ENCODE assay signal across 9 mouse cellular contexts in the genomic region with DNA sequence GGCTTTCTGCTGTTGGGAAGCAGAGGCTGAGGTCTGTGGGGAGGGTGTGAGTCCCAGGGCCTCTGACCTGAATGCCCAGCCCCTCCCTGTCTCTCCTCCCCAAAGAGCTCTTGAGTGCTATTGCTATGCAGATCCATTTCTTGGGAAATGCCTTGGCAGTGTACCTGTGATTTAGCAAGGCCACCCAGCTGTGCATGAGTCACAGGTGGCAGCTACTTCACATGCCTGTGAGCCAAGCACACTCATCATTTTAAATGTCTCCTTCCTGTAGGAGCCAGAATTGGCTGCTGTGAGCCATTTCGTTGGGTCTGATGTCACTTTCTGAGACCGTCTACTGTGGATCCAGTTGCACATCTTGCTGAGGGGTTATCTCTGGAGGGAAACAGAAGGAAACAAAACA.
A peak's percentile ranks its signal among the peaks of the same experiment; 100 is the strongest.
DNase-seq lines count a peak whose midpoint lies in the region; ATAC-seq and TF ChIP-seq lines count a peak whose summit lies in the region.
"Had no signal": no experiment of that assay in that cellular context is flagged by ENCODE, and none has a peak within 500 bp of the region (broad histone marks: within the 10 kb centered on the region; RNA-seq: fewer than 3 reads in every experiment).

No protein-coding gene starts in this region.

- no peak for TF ChIP-seq EP300 in stomach, postnatal 0 days (optimal IDR thresholded peaks at IDR 0.05)

- H3K36me3 ChIP-seq in stomach, postnatal 0 days (ENCODE audit: control insufficient read depth, insufficient read depth, low read length), result no peaks in the 10 kb centered on the region
- H3K36me3 ChIP-seq in hindbrain, postnatal 0 days (ENCODE audit: insufficient read depth, low read length), result no peaks in the 10 kb centered on the region
- H3K36me3 ChIP-seq: embryonic facial prominence, embryonic 12.5 days had no signal

- H3K4me3 ChIP-seq in stomach, postnatal 0 days (ENCODE audit: low read depth, low read length), result no peak overlapping the region
- H3K4me3 ChIP-seq in hindbrain, postnatal 0 days (ENCODE audit: low read length), result no peak overlapping the region
- H3K4me3 ChIP-seq: embryonic facial prominence, embryonic 12.5 days had no signal

- no peak for TF ChIP-seq CTCF in stomach, postnatal 0 days (IDR thresholded peaks at IDR 0.05; ENCODE audit: low read depth)
- TF ChIP-seq CTCF in hindbrain, postnatal 0 days (IDR thresholded peaks at IDR 0.05; ENCODE audit: low read depth), result no peak

- H3K27me3 ChIP-seq in stomach, postnatal 0 days (ENCODE audit: control insufficient read depth, insufficient read depth, low read length), result no peaks in the 10 kb centered on the region
- H3K27me3 ChIP-seq in hindbrain, postnatal 0 days (ENCODE audit: insufficient read depth, low read length), result no peaks in the 10 kb centered on the region
- H3K27me3 ChIP-seq: embryonic facial prominence, embryonic 12.5 days had no signal

- no peak overlapping the region for H3K9ac ChIP-seq in stomach, postnatal 0 days (ENCODE audit: low read length)
- no peak overlapping the region for H3K9ac ChIP-seq in hindbrain, postnatal 0 days (replicated peaks; ENCODE audit: low read length)
- H3K9ac ChIP-seq: embryonic facial prominence, embryonic 12.5 days; hindbrain, embryonic 14.5 days had no signal

- DNase-seq in right cerebral cortex, adult 2 months (ENCODE audit: low spot score in 2 of 2), result peak; percentile 46 to 56
- DNase-seq in right cerebral cortex, postnatal 4 days, result no peak
- peak; percentile 37 for DNase-seq in adrenal gland, postnatal 25 days
- DNase-seq in heart, postnatal 36 days, result peak; percentile 41 to 49
- peak; percentile 50 for DNase-seq in stomach, postnatal 0 days (ENCODE audit: low spot score)
- no peak for DNase-seq in hindbrain, postnatal 0 days (ENCODE audit: low spot score)
- DNase-seq in cerebellum, postnatal 36 days, result no peak

- 26% methylated on average over 2 of the region's 2 CpGs for WGBS in stomach, postnatal 0 days
- 40% methylated on average over 2 of the region's 2 CpGs for WGBS in hindbrain, postnatal 0 days

- no peak overlapping the region for H3K27ac ChIP-seq in stomach, postnatal 0 days (replicated peaks)
- no peak overlapping the region for H3K27ac ChIP-seq in hindbrain, postnatal 0 days
- H3K27ac ChIP-seq: embryonic facial prominence, embryonic 12.5 days; hindbrain, embryonic 14.5 days had no signal

- peak; percentile 88 for ATAC-seq in stomach, postnatal 0 days (ENCODE audit: low FRiP score, low TSS enrichment)
- ATAC-seq in hindbrain, postnatal 0 days, result no peak

- H3K9me3 ChIP-seq in stomach, postnatal 0 days (ENCODE audit: control insufficient read depth, low read length), result no peaks in the 10 kb centered on the region
- H3K9me3 ChIP-seq in hindbrain, postnatal 0 days (ENCODE audit: low read length), result no peaks in the 10 kb centered on the region
- H3K9me3 ChIP-seq: embryonic facial prominence, embryonic 12.5 days had no signal

- H3K4me1 ChIP-seq in stomach, postnatal 0 days (replicated peaks; ENCODE audit: control insufficient read depth, insufficient read depth), result no peaks in the 10 kb centered on the region
- H3K4me1 ChIP-seq in hindbrain, postnatal 0 days (ENCODE audit: insufficient read depth, low read length), result no peaks in the 10 kb centered on the region
- H3K4me1 ChIP-seq: embryonic facial prominence, embryonic 12.5 days had no signal

- H3K4me2 ChIP-seq in stomach, postnatal 0 days (replicated peaks; ENCODE audit: low read depth), result no peak overlapping the region
- no peak overlapping the region for H3K4me2 ChIP-seq in hindbrain, postnatal 0 days (ENCODE audit: low read depth, low read length)
- H3K4me2 ChIP-seq: embryonic facial prominence, embryonic 12.5 days; hindbrain, embryonic 14.5 days had no signal

- intact Hi-C loops in heart, postnatal 36 days (cut with DNase I), result loop anchor here (10.0 kb wide), 1 partner anchor 259 kb away; no protein-coding TSS in a partner anchor

Comparison
In these comparisons a context has a peak if more than half of its experiments do, and no peak if none do; other contexts are left out.
1. DNase-seq: peak in right cerebral cortex, adult 2 months (2 of 2), adrenal gland, postnatal 25 days (single experiment), heart, postnatal 36 days (2 of 2) and stomach, postnatal 0 days (single experiment); none in right cerebral cortex, postnatal 4 days (single experiment), hindbrain, postnatal 0 days (single experiment) and cerebellum, postnatal 36 days (0 of 2).